Mouse (Mus musculus): ENCODE data around the gene Kcnj10. TPM values are rescaled to one million over a fixed set of nuclear protein-coding genes. Genes with fewer than 3 reads are reported as not detected.
A peak's percentile ranks its signal among the peaks of the same experiment; 100 is the strongest.

Gene Kcnj10
- total RNA-seq, 1 experiment from 2014 or later, result not detected

DNA sequence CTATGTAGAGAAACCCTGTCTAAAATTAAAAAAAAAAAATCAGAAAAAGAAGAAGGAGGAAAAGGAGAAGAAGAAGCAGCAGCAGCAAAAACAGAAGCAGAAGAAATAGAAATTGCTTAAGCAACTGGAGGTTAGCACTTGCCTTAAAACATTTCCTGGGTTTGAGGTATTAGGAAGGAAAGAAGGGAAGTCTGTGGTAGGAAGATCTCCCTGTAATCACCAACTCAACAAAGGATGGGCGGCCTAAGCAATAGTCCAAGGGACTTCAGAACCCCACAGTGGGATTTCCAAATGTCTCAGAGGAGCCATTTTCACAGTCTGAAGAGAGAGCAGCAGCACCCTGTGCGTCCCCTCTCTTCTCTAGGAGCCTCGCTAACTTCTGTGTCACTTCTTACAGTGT, 11.4 kb downstream of the Kcnj10 start:
- no peak for ATAC-seq (replicated peaks; ENCODE audit: insufficient number of reproducible peaks, low FRiP score, low TSS enrichment, poor library complexity, severe bottlenecking)

DNA sequence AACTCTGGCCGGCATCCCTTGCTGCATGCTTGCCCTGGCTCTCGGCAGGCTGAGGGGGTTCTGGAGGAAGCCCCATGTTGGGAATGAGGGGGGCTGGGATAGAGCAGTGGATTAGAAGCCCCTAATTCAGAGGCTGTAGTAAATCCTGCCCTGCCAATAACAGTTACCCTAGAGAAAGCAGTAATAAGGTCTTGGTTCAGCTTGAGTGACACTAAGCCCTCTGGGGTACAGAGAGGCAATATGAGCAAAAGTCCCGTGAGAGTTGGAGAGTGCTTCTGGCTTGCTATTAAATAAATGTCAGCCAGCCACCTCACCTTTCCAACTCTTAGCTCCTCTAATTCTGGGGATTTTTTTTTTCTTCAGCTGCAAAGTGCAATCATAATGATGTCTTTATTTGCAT, 14.3 kb downstream of the Kcnj10 start:
- no peak for ATAC-seq (replicated peaks; ENCODE audit: insufficient number of reproducible peaks, low FRiP score, low TSS enrichment, poor library complexity, severe bottlenecking)

DNA sequence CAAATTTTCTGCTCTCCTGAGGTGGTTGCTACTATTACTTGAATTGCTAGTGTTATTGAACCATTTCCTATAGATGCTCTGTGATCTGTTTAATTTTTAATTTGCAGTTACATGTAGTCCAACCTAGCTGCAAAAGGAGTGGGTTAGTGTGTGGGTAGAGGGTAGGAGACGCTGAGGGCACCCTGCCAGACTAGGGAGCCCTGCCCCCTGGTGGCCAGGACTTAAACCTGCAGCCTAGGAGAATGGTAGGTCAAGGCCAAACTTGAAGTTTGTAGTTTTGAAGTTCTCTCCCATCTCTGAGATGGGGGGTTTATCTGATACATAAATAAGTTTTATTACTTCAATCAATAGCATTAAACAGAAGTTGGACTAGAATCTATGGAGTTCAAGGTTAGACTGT, 16.5 kb downstream of the Kcnj10 start:
- ATAC-seq (replicated peaks; ENCODE audit: insufficient number of reproducible peaks, low FRiP score, low TSS enrichment, poor library complexity, severe bottlenecking), result peak; percentile 80

DNA sequence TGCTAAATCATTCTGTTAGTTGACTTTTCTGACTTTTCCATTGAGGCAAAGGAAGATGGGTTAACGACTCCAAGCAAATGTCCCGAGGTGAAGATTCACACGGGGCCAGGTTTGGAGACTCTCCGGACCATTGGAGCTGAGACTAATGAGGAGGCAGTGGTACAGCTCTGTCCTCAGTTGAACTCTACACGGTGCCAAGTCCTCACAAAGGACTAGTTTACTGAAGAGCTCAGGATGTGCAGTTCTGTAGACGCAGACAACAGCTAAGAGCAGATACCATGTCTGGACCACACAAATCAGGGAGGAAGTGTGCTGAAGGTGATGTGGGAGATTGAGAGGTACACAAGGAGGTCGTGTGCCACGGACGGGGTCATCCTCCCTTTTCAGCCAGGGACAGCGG, 17.3 kb downstream of the Kcnj10 start:
- no peak for ATAC-seq (replicated peaks; ENCODE audit: insufficient number of reproducible peaks, low FRiP score, low TSS enrichment, poor library complexity, severe bottlenecking)

DNA sequence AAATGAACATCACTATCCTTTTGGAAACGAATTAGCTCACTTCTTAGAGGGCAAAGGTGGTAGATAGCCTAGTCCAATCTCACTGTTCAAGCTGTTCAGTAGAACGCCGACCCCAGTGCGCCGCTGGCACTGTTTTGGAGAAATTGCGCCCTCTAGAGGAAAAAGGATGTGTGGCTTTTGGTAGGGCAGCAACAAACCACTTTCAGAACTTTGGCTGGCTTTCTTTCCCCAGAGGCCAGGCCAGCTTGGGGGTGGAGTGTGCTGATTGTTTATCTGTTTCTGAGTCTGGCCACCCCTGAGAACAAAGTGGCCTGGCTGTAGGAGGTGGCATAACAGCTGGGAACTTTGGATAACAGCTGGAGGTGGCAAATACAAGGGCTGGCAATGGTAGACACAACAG, 23.7 kb downstream of the Kcnj10 start:
- ATAC-seq (replicated peaks; ENCODE audit: insufficient number of reproducible peaks, low FRiP score, low TSS enrichment, poor library complexity, severe bottlenecking), result no peak

DNA sequence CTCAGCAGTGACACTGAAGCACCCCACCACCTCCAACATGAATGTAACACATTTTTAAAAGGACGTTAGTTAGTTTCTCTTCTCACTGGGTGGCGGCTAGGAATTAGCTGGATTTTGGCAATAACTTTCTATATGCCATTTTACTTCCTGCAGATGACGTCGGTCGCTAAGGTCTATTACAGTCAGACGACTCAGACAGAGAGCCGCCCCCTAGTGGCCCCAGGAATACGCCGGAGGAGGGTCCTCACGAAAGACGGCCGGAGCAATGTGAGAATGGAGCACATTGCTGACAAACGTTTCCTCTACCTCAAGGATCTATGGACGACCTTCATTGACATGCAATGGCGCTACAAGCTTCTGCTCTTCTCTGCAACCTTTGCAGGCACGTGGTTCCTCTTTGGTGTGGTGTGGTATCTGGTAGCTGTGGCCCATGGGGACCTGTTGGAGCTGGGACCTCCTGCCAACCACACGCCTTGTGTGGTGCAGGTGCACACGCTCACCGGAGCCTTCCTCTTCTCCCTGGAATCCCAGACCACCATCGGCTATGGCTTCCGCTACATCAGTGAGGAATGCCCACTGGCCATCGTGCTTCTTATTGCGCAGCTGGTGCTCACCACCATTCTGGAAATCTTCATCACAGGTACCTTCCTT, 27.9 kb downstream of the Kcnj10 start:
- ATAC-seq (replicated peaks; ENCODE audit: insufficient number of reproducible peaks, low FRiP score, low TSS enrichment, poor library complexity, severe bottlenecking), result peak; percentile 46; the same call in 1 of the 2 replicates

DNA sequence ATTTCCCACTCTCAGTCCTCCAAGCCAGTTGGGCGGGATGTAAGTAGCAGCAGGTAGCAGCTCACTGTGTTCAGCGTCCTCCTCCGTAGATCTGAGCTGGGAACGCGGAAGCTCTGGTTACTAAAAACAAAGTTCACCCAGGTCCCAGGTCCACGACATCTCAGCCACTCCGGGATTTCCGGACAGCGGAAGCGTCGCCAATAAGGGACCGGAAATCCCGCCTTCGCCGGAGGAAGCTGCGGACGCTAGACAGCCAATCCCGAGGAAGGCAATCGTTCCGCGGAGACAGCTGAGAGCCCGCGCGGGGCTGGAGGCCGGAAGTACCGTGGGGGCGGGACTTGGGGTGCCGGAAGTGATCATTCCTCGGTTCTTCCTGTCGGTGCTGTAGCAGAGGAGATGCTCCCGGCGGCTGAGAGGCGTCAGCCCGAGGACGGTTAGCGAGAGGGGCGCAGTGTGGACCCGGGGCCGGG, 35.2 kb downstream of the Kcnj10 start, which contains the start of gene Pigm:
Gene Pigm, plus strand, starts transcription at position 349 of the 470 bp plus-strand sequence.
- ATAC-seq (replicated peaks; ENCODE audit: insufficient number of reproducible peaks, low FRiP score, low TSS enrichment, poor library complexity, severe bottlenecking), result peak; percentile 97

DNA sequence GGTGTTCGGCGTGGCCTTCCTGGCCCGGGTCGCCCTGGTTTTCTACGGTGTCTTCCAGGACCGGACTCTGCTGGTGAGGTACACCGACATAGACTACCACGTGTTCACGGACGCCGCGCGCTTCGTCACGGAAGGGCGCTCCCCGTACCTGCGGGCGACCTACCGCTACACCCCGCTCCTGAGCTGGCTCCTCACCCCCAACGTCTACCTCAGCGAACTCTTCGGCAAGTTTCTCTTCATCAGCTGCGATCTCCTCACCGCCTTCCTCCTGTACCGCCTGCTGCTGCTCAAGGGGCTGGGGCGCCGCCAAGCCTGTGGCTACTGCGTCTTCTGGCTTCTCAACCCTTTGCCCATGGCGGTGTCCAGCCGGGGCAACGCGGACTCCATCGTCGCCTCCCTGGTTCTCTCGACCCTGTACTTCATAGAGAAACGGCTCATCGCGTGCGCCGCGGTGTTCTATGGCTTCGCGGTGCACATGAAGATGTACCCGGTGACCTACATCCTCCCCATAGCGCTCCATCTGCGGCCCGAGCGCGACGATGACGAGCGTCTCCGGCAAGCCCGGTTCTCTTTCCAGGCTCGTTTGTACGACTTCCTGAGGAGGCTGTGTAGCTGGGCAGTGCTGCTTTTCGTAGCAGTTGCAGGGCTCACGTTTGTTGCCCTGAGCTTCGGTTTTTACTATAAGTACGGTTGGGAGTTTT, 35.9 kb downstream of the Kcnj10 start:
- peak; percentile 24; the same call in 1 of the 2 replicates for ATAC-seq (replicated peaks; ENCODE audit: insufficient number of reproducible peaks, low FRiP score, low TSS enrichment, poor library complexity, severe bottlenecking)

DNA sequence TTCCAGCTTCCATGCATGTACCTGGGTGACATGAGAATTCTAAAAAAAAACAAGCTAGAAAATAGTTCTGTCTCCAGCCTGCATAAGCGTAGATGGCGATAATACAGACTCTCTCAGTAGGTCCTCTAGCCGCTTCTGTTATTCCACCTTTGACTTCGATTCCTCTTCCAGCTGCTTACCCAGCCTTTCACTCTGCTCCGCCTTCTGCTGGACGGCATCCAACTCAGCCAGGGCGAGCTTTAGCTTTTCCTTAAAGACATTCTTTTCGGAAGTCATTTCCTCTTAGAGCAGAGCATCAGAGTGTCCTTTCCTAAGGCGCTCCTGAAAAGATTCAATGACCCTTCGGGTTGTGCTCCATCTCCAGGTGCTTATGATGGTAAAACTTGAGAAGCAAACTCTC, 39.1 kb downstream of the Kcnj10 start:
- no peak for ATAC-seq (replicated peaks; ENCODE audit: insufficient number of reproducible peaks, low FRiP score, low TSS enrichment, poor library complexity, severe bottlenecking)

DNA sequence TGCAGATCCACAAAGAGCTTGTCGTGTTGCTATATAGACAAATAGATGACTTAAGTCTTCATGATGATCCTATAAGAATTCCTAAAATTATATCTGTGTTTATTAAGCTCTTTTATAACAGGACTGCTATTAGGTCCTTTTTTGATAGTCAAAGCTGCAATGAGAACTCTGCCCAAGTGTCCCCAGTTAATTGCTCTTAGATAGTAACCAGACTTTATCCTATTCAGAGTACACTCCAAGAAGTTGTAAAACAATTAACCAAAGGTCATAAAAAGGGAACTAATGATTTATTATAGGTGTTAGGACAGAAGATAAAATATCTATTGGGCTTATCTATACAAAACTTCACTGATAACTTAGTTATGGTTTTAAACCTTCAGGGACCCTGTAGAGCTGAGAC, 41.1 kb downstream of the Kcnj10 start:
- no peak for ATAC-seq (replicated peaks; ENCODE audit: insufficient number of reproducible peaks, low FRiP score, low TSS enrichment, poor library complexity, severe bottlenecking)

DNA sequence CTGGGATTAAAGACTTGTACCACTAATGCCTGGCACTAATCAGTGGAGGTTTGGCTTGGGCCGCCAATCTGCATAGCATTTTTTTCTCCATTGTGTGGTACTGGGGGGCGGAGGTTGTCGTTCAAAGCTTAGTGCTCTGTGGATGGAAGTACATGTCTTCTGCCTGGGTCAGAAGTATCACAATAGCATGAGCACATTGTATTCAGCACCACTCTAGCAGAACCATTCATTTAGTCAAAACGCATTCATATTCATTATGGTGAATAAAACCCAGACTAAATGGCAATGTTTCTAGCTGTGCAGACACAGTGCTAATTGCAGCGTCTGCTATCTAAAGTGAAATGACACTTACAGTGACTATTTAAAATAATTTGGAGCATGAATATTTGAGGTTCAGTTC, 46.2 kb downstream of the Kcnj10 start:
- no peak for ATAC-seq (replicated peaks; ENCODE audit: insufficient number of reproducible peaks, low FRiP score, low TSS enrichment, poor library complexity, severe bottlenecking)

DNA sequence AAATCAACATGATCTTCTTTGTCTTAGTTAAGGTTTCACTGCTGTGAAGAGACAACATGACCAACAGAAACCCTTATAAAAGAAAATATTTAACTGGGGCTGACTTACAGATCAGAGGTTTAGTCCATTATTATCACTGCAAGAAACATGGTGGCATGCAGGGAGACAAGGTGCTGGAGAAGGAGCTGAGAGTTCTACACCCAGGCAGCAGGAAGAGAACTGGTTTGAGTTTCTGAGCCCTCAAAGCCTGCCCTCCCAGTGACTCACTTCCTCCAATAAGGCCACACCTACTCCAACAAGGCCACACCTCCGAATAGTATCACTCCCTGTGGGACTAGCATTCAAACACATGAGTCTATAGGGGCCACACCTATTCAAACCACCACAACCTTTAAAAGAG, 49.8 kb downstream of the Kcnj10 start:
- peak; percentile 46; the same call in 1 of the 2 replicates for ATAC-seq (replicated peaks; ENCODE audit: insufficient number of reproducible peaks, low FRiP score, low TSS enrichment, poor library complexity, severe bottlenecking)

DNA sequence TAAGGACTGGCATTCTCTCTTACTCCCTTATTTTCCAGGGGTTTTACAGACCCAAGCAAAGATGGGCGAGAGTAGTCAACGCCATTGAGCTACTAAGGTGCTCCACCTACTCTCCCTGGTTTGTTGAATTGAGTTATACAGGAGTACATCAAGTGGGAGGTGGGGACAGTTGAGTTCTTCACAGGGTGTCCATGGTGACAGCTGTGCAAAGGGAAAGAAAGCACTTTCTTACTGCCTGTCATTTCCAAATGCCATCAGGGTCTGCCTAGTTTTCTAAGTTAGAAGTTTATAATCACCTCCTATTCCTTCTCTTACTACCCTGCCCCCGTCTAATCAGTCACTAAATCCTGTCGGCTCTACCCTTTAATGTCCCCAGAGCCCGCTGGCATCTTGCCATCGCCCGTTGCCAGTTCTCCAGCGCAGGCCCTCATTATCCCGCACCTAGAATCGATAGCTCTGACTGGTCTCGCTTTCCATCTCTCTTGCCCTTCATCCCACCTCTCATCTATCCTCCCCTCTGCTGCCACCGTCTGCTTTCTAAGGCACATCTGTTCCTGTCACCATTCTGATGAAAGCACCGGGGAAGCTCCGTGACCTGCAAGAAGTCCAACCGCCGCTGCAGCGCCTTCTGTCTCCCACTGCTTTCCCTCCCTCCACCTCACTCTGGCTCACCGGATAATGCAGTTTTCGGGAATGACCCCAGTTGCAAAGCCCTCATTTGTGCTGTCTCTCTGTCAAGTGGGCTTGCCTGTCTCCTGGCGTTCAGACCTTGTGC, 51.0 kb downstream of the Kcnj10 start:
- no peak for ATAC-seq (replicated peaks; ENCODE audit: insufficient number of reproducible peaks, low FRiP score, low TSS enrichment, poor library complexity, severe bottlenecking)

DNA sequence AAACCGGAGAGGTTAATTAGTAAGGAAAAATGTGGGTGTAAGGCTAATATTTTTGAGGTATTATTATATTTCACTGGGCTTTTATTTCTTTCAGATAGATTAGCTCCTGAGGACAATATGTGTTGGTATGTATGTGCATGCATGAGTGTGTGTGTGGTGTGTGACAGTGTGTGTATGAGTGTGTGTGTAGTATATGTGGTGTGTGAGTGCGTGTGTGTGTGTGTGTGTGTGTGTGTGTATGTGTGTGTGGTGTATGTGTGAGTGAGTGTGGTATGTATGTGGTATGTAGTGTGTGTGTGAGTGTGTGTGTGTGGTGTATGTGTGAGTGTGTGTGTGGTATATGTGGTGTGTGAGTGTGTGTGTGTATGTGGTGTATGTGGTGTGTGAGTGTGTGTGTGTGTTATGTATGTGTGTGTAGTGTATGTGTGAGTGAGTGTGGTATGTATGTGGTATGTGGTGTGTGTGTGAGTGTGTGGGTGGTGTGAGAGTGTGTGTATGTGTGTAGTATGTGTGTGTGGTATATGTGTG, 51.7 kb downstream of the Kcnj10 start:
- no peak for ATAC-seq (replicated peaks; ENCODE audit: insufficient number of reproducible peaks, low FRiP score, low TSS enrichment, poor library complexity, severe bottlenecking)

DNA sequence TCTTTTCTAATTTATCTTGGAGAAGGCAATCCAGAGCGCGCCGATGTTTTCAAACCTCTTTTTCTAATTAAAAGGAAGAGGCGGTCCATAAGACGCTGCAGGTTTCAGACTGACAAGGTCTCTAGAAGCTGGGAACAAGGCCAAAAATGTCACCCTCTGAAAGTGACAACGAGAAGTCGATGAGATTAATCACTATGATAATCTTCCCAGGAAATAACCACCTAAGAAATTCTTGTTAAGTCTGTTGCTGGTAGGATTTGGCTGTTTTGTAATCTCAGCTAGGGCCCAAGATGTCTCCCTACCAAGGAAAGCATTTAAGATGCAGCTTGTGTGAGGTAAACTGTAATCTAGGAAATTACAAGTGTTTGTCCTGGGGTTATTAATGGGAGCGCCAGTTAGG, 52.7 kb downstream of the Kcnj10 start:
- ATAC-seq (replicated peaks; ENCODE audit: insufficient number of reproducible peaks, low FRiP score, low TSS enrichment, poor library complexity, severe bottlenecking), result no peak

DNA sequence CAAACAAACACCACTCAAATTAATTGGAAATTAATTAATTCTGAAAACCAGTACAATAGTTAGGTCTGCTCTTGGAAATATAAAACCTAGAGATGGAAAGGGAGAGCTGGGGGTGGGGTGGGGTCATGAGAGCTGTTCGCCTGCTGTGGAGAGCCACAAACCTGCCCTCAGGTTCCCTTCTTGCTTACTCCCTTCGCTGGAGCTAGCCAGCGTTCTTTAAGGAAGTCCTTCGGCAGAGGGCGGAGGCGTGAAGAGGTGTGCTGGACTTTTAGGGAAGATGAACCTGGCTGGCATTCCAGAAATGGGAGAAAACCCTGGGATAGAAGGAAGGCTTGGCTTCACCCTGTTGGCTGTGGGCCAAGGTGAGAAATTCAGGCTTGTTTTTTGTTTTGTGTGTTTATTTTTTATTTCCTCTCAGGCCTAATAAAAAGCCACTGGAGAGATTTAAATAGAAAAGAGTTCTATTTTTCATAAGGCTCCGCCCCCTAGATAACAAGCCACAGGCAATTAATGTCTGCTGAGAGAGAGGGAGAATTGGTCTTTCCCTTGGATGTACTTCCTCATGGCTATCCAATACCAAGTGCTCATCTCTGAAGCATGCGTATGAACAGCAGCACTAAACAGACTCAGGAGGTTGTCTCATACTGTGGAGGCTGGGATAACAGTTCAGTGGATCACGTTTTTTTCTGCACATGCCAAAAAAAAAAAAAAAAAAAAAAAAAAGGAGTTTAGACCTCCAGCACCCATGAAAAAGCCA, 56.2 kb downstream of the Kcnj10 start:
- ATAC-seq (replicated peaks; ENCODE audit: insufficient number of reproducible peaks, low FRiP score, low TSS enrichment, poor library complexity, severe bottlenecking), result no peak

DNA sequence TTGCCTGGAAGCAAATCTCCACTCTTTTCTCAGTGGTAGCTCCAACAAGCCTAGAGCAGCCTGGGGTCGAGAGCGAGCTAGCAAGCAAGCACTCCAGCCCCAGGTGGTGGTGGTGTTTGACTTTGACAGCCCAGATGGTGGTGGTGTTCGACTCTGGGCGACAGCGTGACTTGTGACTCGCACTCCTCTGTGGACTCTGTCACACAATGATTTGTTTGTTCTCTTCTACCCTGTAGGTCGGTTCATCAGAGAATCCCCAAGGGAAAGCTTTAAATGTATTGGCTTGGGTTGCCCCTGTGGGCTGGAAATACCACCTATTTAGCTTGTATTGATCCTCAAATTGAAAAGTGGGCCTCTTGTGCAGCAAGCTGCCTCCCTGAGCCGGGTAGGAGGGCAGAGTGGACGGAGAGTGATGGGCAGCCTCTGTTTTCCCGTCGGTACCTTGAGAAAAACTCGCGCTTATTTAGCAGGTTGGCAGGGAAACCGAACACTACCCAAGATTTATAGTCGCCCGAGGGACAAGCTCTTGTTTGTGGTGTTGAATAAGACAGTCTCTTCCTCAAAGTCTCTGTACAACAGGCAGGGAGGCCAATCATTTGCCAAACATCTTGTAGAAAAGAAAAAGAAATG, 65.2 kb downstream of the Kcnj10 start:
- ATAC-seq (replicated peaks; ENCODE audit: insufficient number of reproducible peaks, low FRiP score, low TSS enrichment, poor library complexity, severe bottlenecking), result no peak

DNA sequence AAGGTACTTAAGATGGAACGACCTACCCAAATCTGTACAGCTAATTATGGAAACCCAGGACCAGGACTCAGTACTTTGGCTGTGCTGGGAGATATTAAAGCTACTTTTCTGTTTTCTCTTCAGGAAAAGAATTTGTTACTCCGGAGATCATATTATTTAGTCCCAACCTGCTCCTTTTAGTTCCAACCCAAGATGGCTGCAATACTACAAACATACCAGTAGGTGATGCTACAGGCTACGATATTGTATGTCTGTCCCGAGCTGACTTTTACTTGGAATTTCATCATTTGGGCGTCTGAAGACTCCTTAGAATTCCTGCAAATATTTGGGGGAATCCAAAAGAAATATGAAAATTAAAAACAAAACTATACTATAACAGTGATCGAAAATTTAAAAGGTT, 68.0 kb downstream of the Kcnj10 start:
- no peak; the same call in 1 of the 2 replicates for ATAC-seq (replicated peaks; ENCODE audit: insufficient number of reproducible peaks, low FRiP score, low TSS enrichment, poor library complexity, severe bottlenecking)
